Mouse (Mus musculus): ENCODE measurements around the gene Gprasp2. TPM values are rescaled to one million over a fixed set of nuclear protein-coding genes. Genes with fewer than 3 reads are reported as not detected.
"Not testable (repeated sequence)": the region's sequence is repeated elsewhere in the genome, so short reads cannot be mapped to it uniquely, and the experiment has no call there.

Gprasp2 gene
- polyA plus RNA-seq, 1 experiment: 81.4 TPM

GRCm38 (mm10) chrX:135837896-135838295, 938 bp upstream of the Gprasp2 start:
- no peak for TF ChIP-seq POLR2A (IDR thresholded peaks at IDR 0.05; ENCODE audit: insufficient read depth, low read depth, low read length)
- no peak for TF ChIP-seq CTCF (IDR thresholded peaks at IDR 0.05; ENCODE audit: insufficient read depth, low read depth, low read length)
- H3K4me1 ChIP-seq (ENCODE audit: control insufficient read depth, insufficient read depth, low read length): peaks cover 4% of the 10 kb centered on the region; the same call in 1 of the 2 replicates
- H3K4me3 ChIP-seq (ENCODE audit: insufficient read depth, low read depth, low read length): no peak overlapping the region
- 43% methylated on average over 2 of the region's 2 CpGs for WGBS
- H3K27ac ChIP-seq (ENCODE audit: insufficient read depth, low read depth, low read length): no peak overlapping the region

GRCm38 (mm10) chrX:135839397-135840391, 860 bp downstream of the Gprasp2 start:
- H3K4me1 ChIP-seq (ENCODE audit: control insufficient read depth, insufficient read depth, low read length): not testable (repeated sequence)
- Histone ChIP-seq H3K4me3 (ENCODE audit: insufficient read depth, low read depth, low read length) (peak overlapping the region; percentile 83), H3K27ac (ENCODE audit: insufficient read depth, low read depth, low read length) (peak overlapping the region; percentile 75; the same call in 1 of the 2 replicates)
- 22% methylated on average over 17 of the region's 17 CpGs for WGBS

- H3K4me1 ChIP-seq (ENCODE audit: control insufficient read depth, insufficient read depth, low read length); H3K4me3 ChIP-seq (ENCODE audit: insufficient read depth, low read depth, low read length); H3K27ac ChIP-seq (ENCODE audit: insufficient read depth, low read depth, low read length): not testable (repeated sequence)
- 73% methylated on average over 9 of the region's 9 CpGs for WGBS
Measured at GRCm38 (mm10) chrX:135866806-135867205, 28.0 kb downstream of the Gprasp2 start.

- no peaks in the 10 kb centered on the region for H3K4me1 ChIP-seq (ENCODE audit: control insufficient read depth, insufficient read depth, low read length)
- TF ChIP-seq CTCF (IDR thresholded peaks at IDR 0.05; ENCODE audit: insufficient read depth, low read depth, low read length) (no peak), POLR2A (IDR thresholded peaks at IDR 0.05; ENCODE audit: insufficient read depth, low read depth, low read length) (no peak)
- H3K4me3 ChIP-seq (ENCODE audit: insufficient read depth, low read depth, low read length): no peak overlapping the region
- 82% methylated on average over 1 of the region's 1 CpGs for WGBS
- H3K27ac ChIP-seq (ENCODE audit: insufficient read depth, low read depth, low read length): no peak overlapping the region
Measured at GRCm38 (mm10) chrX:135876679-135877078, 37.8 kb downstream of the Gprasp2 start.

GRCm38 (mm10) chrX:135879626-135880025, 40.8 kb downstream of the Gprasp2 start:
- Histone ChIP-seq H3K27ac (ENCODE audit: insufficient read depth, low read depth, low read length) (no peak overlapping the region), H3K4me3 (ENCODE audit: insufficient read depth, low read depth, low read length) (no peak overlapping the region), H3K4me1 (ENCODE audit: control insufficient read depth, insufficient read depth, low read length) (no peaks in the 10 kb centered on the region)
- TF ChIP-seq POLR2A (IDR thresholded peaks at IDR 0.05; ENCODE audit: insufficient read depth, low read depth, low read length) (no peak), CTCF (IDR thresholded peaks at IDR 0.05; ENCODE audit: insufficient read depth, low read depth, low read length) (no peak)
- WGBS: 95% methylated on average over 1 of the region's 1 CpGs

GRCm38 (mm10) chrX:135885411-135886233, 46.8 kb downstream of the Gprasp2 start:
- H3K4me3 ChIP-seq (ENCODE audit: insufficient read depth, low read depth, low read length): peak overlapping the region; percentile 79
- no peaks in the 10 kb centered on the region for H3K4me1 ChIP-seq (ENCODE audit: control insufficient read depth, insufficient read depth, low read length)
- TF ChIP-seq CTCF (IDR thresholded peaks at IDR 0.05; ENCODE audit: insufficient read depth, low read depth, low read length) (no peak), POLR2A (IDR thresholded peaks at IDR 0.05; ENCODE audit: insufficient read depth, low read depth, low read length) (no peak; the same call in 1 of the 2 replicates)
- 11% methylated on average over 41 of the region's 41 CpGs for WGBS
- H3K27ac ChIP-seq (ENCODE audit: insufficient read depth, low read depth, low read length): peak overlapping the region; percentile 98

- WGBS: 24% methylated on average over 11 of the region's 11 CpGs
- no peak for TF ChIP-seq CTCF (IDR thresholded peaks at IDR 0.05; ENCODE audit: insufficient read depth, low read depth, low read length)
- no peak for TF ChIP-seq POLR2A (IDR thresholded peaks at IDR 0.05; ENCODE audit: insufficient read depth, low read depth, low read length)
- Histone ChIP-seq H3K27ac (ENCODE audit: insufficient read depth, low read depth, low read length) (peak overlapping the region; percentile 86), H3K4me3 (ENCODE audit: insufficient read depth, low read depth, low read length) (peak overlapping the region; percentile 79), H3K4me1 (ENCODE audit: control insufficient read depth, insufficient read depth, low read length) (no peaks in the 10 kb centered on the region)
Measured at GRCm38 (mm10) chrX:135886234-135886585, 47.4 kb downstream of the Gprasp2 start.

Other genes starting within 250 kb of the Gprasp2 start
- gene Nxf7, start 240.3 kb upstream of the Gprasp2 start, polyA plus RNA-seq (2012; ENCODE audit: insufficient read depth, insufficient read length, low replicate concordance, missing spikeins): not detected in 2 replicates
- not detected in 2 replicates for gene Prame, start 211.3 kb upstream of the Gprasp2 start, polyA plus RNA-seq (2012; ENCODE audit: insufficient read depth, insufficient read length, low replicate concordance, missing spikeins)
- not detected in 2 replicates for gene Tcp11x2, start 145.2 kb upstream of the Gprasp2 start, polyA plus RNA-seq (2012; ENCODE audit: insufficient read depth, insufficient read length, low replicate concordance, missing spikeins)
- not detected in 2 replicates for gene Tmsb15a, start 113.8 kb upstream of the Gprasp2 start, polyA plus RNA-seq (2012; ENCODE audit: insufficient read depth, insufficient read length, low replicate concordance, missing spikeins)
- gene Armcx5, start 96.3 kb upstream of the Gprasp2 start, polyA plus RNA-seq (2012; ENCODE audit: insufficient read depth, insufficient read length, low replicate concordance, missing spikeins): not detected in 2 replicates
- 223 TPM in 1 of 2 replicates, not detected in the other for gene Gprasp1, start 96.3 kb upstream of the Gprasp2 start, polyA plus RNA-seq (2012; ENCODE audit: insufficient read depth, insufficient read length, low replicate concordance, missing spikeins)
- gene Bhlhb9, start 41.4 kb upstream of the Gprasp2 start, polyA plus RNA-seq (2012; ENCODE audit: insufficient read depth, insufficient read length, low replicate concordance, missing spikeins): not detected in 2 replicates
- gene Arxes2, start 154.8 kb downstream of the Gprasp2 start, polyA plus RNA-seq (2012; ENCODE audit: insufficient read depth, insufficient read length, low replicate concordance, missing spikeins): not detected in 2 replicates
- gene Arxes1, start 194.3 kb downstream of the Gprasp2 start, polyA plus RNA-seq (2012; ENCODE audit: insufficient read depth, insufficient read length, low replicate concordance, missing spikeins): not detected in 2 replicates
- gene Bex2, start 229.2 kb downstream of the Gprasp2 start, polyA plus RNA-seq (2012; ENCODE audit: insufficient read depth, insufficient read length, low replicate concordance, missing spikeins): not detected in 2 replicates
- not detected in 2 replicates for gene Nxf3, start 246.2 kb downstream of the Gprasp2 start, polyA plus RNA-seq (2012; ENCODE audit: insufficient read depth, insufficient read length, low replicate concordance, missing spikeins)

Data from olfactory bulb, adult 2 months (tissue).